Mouse (Mus musculus): ENCODE measurements around the gene Map4k3. TPM values are rescaled to one million over a fixed set of nuclear protein-coding genes. Genes with fewer than 3 reads are reported as not detected.

The Map4k3 gene
- polyA plus RNA-seq, 1 experiment from 2014 or later, result 25.4 TPM

GRCm38 (mm10) chr17:80603806-80604205 is 124.5 kb downstream of the Map4k3 start:
- WGBS, result 89% methylated on average over 6 of the region's 6 CpGs
- Histone ChIP-seq H3K36me3 (peaks cover 80% of the 10 kb centered on the region), H3K27me3 (no peaks in the 10 kb centered on the region), H3K4me1 (replicated peaks) (no peaks in the 10 kb centered on the region), H3K9ac (no peak overlapping the region), H3K4me3 (no peak overlapping the region), H3K9me3 (no peaks in the 10 kb centered on the region), H3K4me2 (no peak overlapping the region), H3K27ac (replicated peaks) (no peak overlapping the region)
- ATAC-seq (ENCODE audit: low FRiP score, low read depth), result no peak

GRCm38 (mm10) chr17:80603079-80603625 is 125.1 kb downstream of the Map4k3 start:
- H3K27me3 ChIP-seq, result no peaks in the 10 kb centered on the region
- 90% methylated on average over 19 of the region's 19 CpGs for WGBS
- no peak overlapping the region for H3K27ac ChIP-seq (replicated peaks)
- H3K9me3 ChIP-seq, result no peaks in the 10 kb centered on the region
- H3K36me3 ChIP-seq, result peaks cover 76% of the 10 kb centered on the region
- no peak overlapping the region for H3K4me3 ChIP-seq
- ATAC-seq (ENCODE audit: low FRiP score, low read depth), result no peak
- H3K9ac ChIP-seq, result no peak overlapping the region
- no peaks in the 10 kb centered on the region for H3K4me1 ChIP-seq (replicated peaks)
- no peak overlapping the region for H3K4me2 ChIP-seq

- Histone ChIP-seq H3K27me3 (no peaks in the 10 kb centered on the region), H3K9ac (no peak overlapping the region), H3K9me3 (no peaks in the 10 kb centered on the region), H3K27ac (replicated peaks) (no peak overlapping the region), H3K4me1 (replicated peaks) (no peaks in the 10 kb centered on the region), H3K36me3 (peaks cover 74% of the 10 kb centered on the region), H3K4me2 (no peak overlapping the region), H3K4me3 (no peak overlapping the region)
- ATAC-seq (ENCODE audit: low FRiP score, low read depth), result peak; percentile 59; the same call in 1 of the 2 replicates
- 58% methylated on average over 13 of the region's 13 CpGs for WGBS
Measured at GRCm38 (mm10) chr17:80601371-80601770, 126.9 kb downstream of the Map4k3 start.

- Histone ChIP-seq H3K27me3 (no peaks in the 10 kb centered on the region), H3K27ac (replicated peaks) (no peak overlapping the region), H3K9ac (no peak overlapping the region), H3K9me3 (no peaks in the 10 kb centered on the region), H3K36me3 (peaks cover 42% of the 10 kb centered on the region), H3K4me3 (no peak overlapping the region), H3K4me1 (replicated peaks) (peaks cover 1% of the 10 kb centered on the region; the same call in 1 of the 2 replicates), H3K4me2 (no peak overlapping the region)
- WGBS, result 96% methylated on average over 6 of the region's 6 CpGs
- no peak for ATAC-seq (ENCODE audit: low FRiP score, low read depth)
Measured at GRCm38 (mm10) chr17:80583051-80583450, 145.2 kb downstream of the Map4k3 start.

- peaks cover 27% of the 10 kb centered on the region for H3K36me3 ChIP-seq
- no peaks in the 10 kb centered on the region for H3K9me3 ChIP-seq
- no peak overlapping the region for H3K4me3 ChIP-seq
- no peak overlapping the region for H3K4me2 ChIP-seq
- WGBS, result 83% methylated on average over 6 of the region's 6 CpGs
- ATAC-seq (ENCODE audit: low FRiP score, low read depth), result no peak
- H3K27ac ChIP-seq (replicated peaks), result no peak overlapping the region
- no peak overlapping the region for H3K9ac ChIP-seq
- peaks cover 17% of the 10 kb centered on the region for H3K4me1 ChIP-seq (replicated peaks)
- H3K27me3 ChIP-seq, result no peaks in the 10 kb centered on the region
Measured at GRCm38 (mm10) chr17:80579901-80580300, 148.4 kb downstream of the Map4k3 start.

- Histone ChIP-seq H3K4me1 (replicated peaks) (peaks cover 17% of the 10 kb centered on the region), H3K9me3 (no peaks in the 10 kb centered on the region), H3K36me3 (peaks cover 22% of the 10 kb centered on the region), H3K4me2 (no peak overlapping the region), H3K27me3 (no peaks in the 10 kb centered on the region), H3K9ac (no peak overlapping the region), H3K4me3 (no peak overlapping the region), H3K27ac (replicated peaks) (no peak overlapping the region)
- 94% methylated on average over 9 of the region's 9 CpGs for WGBS
- ATAC-seq (ENCODE audit: low FRiP score, low read depth), result no peak
Measured at GRCm38 (mm10) chr17:80579089-80579488, 149.2 kb downstream of the Map4k3 start.

- no peak overlapping the region for H3K9ac ChIP-seq
- no peaks in the 10 kb centered on the region for H3K27me3 ChIP-seq
- 84% methylated on average over 1 of the region's 1 CpGs for WGBS
- H3K4me2 ChIP-seq, result peak overlapping the region; percentile 94; the same call in 1 of the 2 replicates
- no peak overlapping the region for H3K4me3 ChIP-seq
- no peak for ATAC-seq (ENCODE audit: low FRiP score, low read depth)
- H3K36me3 ChIP-seq, result peaks cover 17% of the 10 kb centered on the region; the same call in 1 of the 2 replicates
- H3K4me1 ChIP-seq (replicated peaks), result peaks cover 17% of the 10 kb centered on the region
- H3K27ac ChIP-seq (replicated peaks), result no peak overlapping the region
- no peaks in the 10 kb centered on the region for H3K9me3 ChIP-seq
Measured at GRCm38 (mm10) chr17:80578041-80578440, 150.2 kb downstream of the Map4k3 start.

GRCm38 (mm10) chr17:80577639-80578038 is 150.6 kb downstream of the Map4k3 start, which contains the start of gene Cdkl4:
Gene Cdkl4, minus strand, starts transcription at chr17:80577813.
- Histone ChIP-seq H3K27me3 (no peaks in the 10 kb centered on the region), H3K36me3 (peaks cover 16% of the 10 kb centered on the region; the same call in 1 of the 2 replicates), H3K9me3 (no peaks in the 10 kb centered on the region), H3K4me3 (peak within 1 kb of the TSS; percentile 50), H3K27ac (replicated peaks) (peak within 1 kb of the TSS; percentile 66), H3K4me1 (replicated peaks) (peaks cover 17% of the 10 kb centered on the region), H3K4me2 (peak within 1 kb of the TSS; percentile 94), H3K9ac (peak within 1 kb of the TSS; percentile 58)
- ATAC-seq (ENCODE audit: low FRiP score, low read depth), result peak; percentile 61
- 59% methylated on average over 15 of the region's 15 CpGs for WGBS

- H3K27me3 ChIP-seq, result no peaks in the 10 kb centered on the region
- H3K27ac ChIP-seq (replicated peaks), result peak overlapping the region; percentile 66
- peak; percentile 90 for ATAC-seq (ENCODE audit: low FRiP score, low read depth)
- WGBS, result 2% methylated on average over 30 of the region's 30 CpGs
- peak overlapping the region; percentile 58 for H3K9ac ChIP-seq
- peaks cover 17% of the 10 kb centered on the region for H3K4me1 ChIP-seq (replicated peaks)
- peaks cover 14% of the 10 kb centered on the region; the same call in 1 of the 2 replicates for H3K36me3 ChIP-seq
- peak overlapping the region; percentile 50 for H3K4me3 ChIP-seq
- peak overlapping the region; percentile 94 for H3K4me2 ChIP-seq
- H3K9me3 ChIP-seq, result no peaks in the 10 kb centered on the region
Measured at GRCm38 (mm10) chr17:80577214-80577613, 151.1 kb downstream of the Map4k3 start.

GRCm38 (mm10) chr17:80575008-80575407 is 153.3 kb downstream of the Map4k3 start:
- 77% methylated on average over 7 of the region's 7 CpGs for WGBS
- peaks cover 17% of the 10 kb centered on the region for H3K4me1 ChIP-seq (replicated peaks)
- H3K9me3 ChIP-seq, result no peaks in the 10 kb centered on the region
- peaks cover 2% of the 10 kb centered on the region; the same call in 1 of the 2 replicates for H3K36me3 ChIP-seq
- H3K9ac ChIP-seq, result no peak overlapping the region
- no peak overlapping the region for H3K4me2 ChIP-seq
- H3K4me3 ChIP-seq, result no peak overlapping the region
- no peak overlapping the region for H3K27ac ChIP-seq (replicated peaks)
- H3K27me3 ChIP-seq, result no peaks in the 10 kb centered on the region
- ATAC-seq (ENCODE audit: low FRiP score, low read depth), result no peak

- H3K9ac ChIP-seq, result no peak overlapping the region
- 55% methylated on average over 7 of the region's 7 CpGs for WGBS
- H3K4me3 ChIP-seq, result no peak overlapping the region
Measured at GRCm38 (mm10) chr17:80574471-80574965, 153.8 kb downstream of the Map4k3 start.

GRCm38 (mm10) chr17:80572187-80572935 is 155.9 kb downstream of the Map4k3 start:
- Histone ChIP-seq H3K9ac (no peak overlapping the region), H3K4me2 (no peak overlapping the region), H3K4me1 (replicated peaks) (peaks cover 9% of the 10 kb centered on the region), H3K27ac (replicated peaks) (no peak overlapping the region), H3K36me3 (no peaks in the 10 kb centered on the region), H3K27me3 (no peaks in the 10 kb centered on the region), H3K4me3 (no peak overlapping the region), H3K9me3 (no peaks in the 10 kb centered on the region)
- 88% methylated on average over 13 of the region's 13 CpGs for WGBS
- ATAC-seq (ENCODE audit: low FRiP score, low read depth), result no peak

More at GRCm38 (mm10) chr17:80574471-80574965, 153.8 kb downstream of the Map4k3 start:
- Histone ChIP-seq H3K36me3 (no peaks in the 10 kb centered on the region), H3K27ac (replicated peaks) (no peak overlapping the region), H3K4me2 (no peak overlapping the region), H3K9me3 (no peaks in the 10 kb centered on the region), H3K27me3 (no peaks in the 10 kb centered on the region), H3K4me1 (replicated peaks) (peaks cover 17% of the 10 kb centered on the region)
- no peak for ATAC-seq (ENCODE audit: low FRiP score, low read depth)
